Mouse (Mus musculus) hindbrain, postnatal 0 days (tissue): ENCODE data around the gene Zg16. TPM values are rescaled to one million over a fixed set of nuclear protein-coding genes. Genes with fewer than 3 reads are reported as not detected.
A peak's percentile ranks its signal among the peaks of the same experiment; 100 is the strongest.

Experiments
- ATAC-seq: fragments of 200-750 bp; cut with Nextera tagmentation; 2 replicates; pipeline ENCODE4 v1.8.0; 2017; ENCODE audit warnings: mild to moderate bottlenecking, moderate TSS enrichment, moderate library complexity
- DNase-seq: peaks from one replicate; pipeline ENCODE4 v3.0.0-alpha.2; 2015; ENCODE audit warnings: low spot score
- H3K27ac ChIP-seq: fragments of 300-500 bp; sonication (generic); 2 replicates; pipeline ENCODE4 v1.5.1; 2014; ENCODE audit warnings: mild to moderate bottlenecking
- H3K27me3 ChIP-seq: fragments of 300-500 bp; sonication (generic); 2 replicates; pipeline ENCODE4 v1.6.1; 2014; ENCODE audit warnings: low read length, mixed read lengths; ENCODE audit not compliant: insufficient read depth
- H3K36me3 ChIP-seq: fragments of 300-500 bp; sonication (generic); 2 replicates; pipeline ENCODE4 v1.6.1; 2014; ENCODE audit warnings: low read length, mixed read lengths; ENCODE audit not compliant: insufficient read depth
- H3K4me1 ChIP-seq: fragments of 300-500 bp; sonication (generic); 2 replicates; pipeline ENCODE4 v1.6.1; 2014; ENCODE audit warnings: antibody characterized with exemption, low read length, mixed read lengths; ENCODE audit not compliant: insufficient read depth
- H3K4me2 ChIP-seq: fragments of 300-500 bp; sonication (generic); 2 replicates; pipeline ENCODE4 v1.6.1; 2014; ENCODE audit warnings: low read depth, mild to moderate bottlenecking, low read length, moderate library complexity, mixed read lengths
- H3K4me3 ChIP-seq: fragments of 300-500 bp; sonication (generic); 2 replicates; pipeline ENCODE4 v1.5.1; 2014; ENCODE audit warnings: low read length
- H3K9ac ChIP-seq: fragments of 300-500 bp; sonication (generic); replicated peaks from 2 replicates; pipeline ENCODE4 v1.6.1; 2014; ENCODE audit warnings: mild to moderate bottlenecking, low read length, moderate library complexity, mixed read lengths
- H3K9me3 ChIP-seq: fragments of 300-500 bp; sonication (generic); 2 replicates; pipeline ENCODE4 v1.6.1; 2016; ENCODE audit warnings: low read length, mixed read lengths
- CTCF ChIP-seq: IDR thresholded peaks from 2 replicates; pipeline ENCODE4 v1.5.1; 2016; ENCODE audit warnings: antibody characterized with exemption, control low read depth, low read depth
- WGBS: fragments of 180-500 bp; shearing (Covaris S2); extraction: QIAGEN DNeasy Blood & Tissue Kit; methylation state at CpG from one replicate; pipeline ENCODE4 v1.1.7; 2014; 5-methylcytosine and 5-hydroxymethylcytosine counted together
- microRNA-seq, 2 experiments: library from miRNA; unstranded; fragments of <30 nt; microRNA quantifications; one replicate each; pipeline ENCODE4; 2016
- polyA plus RNA-seq: library from polyadenylated mRNA; unstranded; fragments of >200 nt; fragmentation: Nextera tagmentation; extraction: Ambion mirVana; gene quantifications from 2 replicates; pipeline ENCODE4 v1.2.1, GENCODE M21; 2015
- total RNA-seq: library from RNA; depleted of rRNA; stranded (reverse); fragments of >200 nt; gene quantifications from 2 replicates; pipeline ENCODE4 v1.2.3, GENCODE M21; 2014; rRNA removed

Gene Zg16
- total and polyA plus RNA-seq, 2 experiments from 2014 or later, result not detected

GRCm38 (mm10) chr7:127009307-127010085 is 77.6 kb downstream of the Zg16 start:
- Histone ChIP-seq H3K27me3 (no peaks in the 10 kb centered on the region), H3K4me1 (no peaks in the 10 kb centered on the region; the same call in 1 of the 2 replicates), H3K36me3 (peaks cover 9% of the 10 kb centered on the region), H3K27ac (peak overlapping the region; percentile 64; the same call in 1 of the 2 replicates), H3K4me3 (no peak overlapping the region), H3K9ac (no peak overlapping the region), H3K9me3 (no peaks in the 10 kb centered on the region), H3K4me2 (no peak overlapping the region)
- no peak for TF ChIP-seq CTCF
- no peak for ATAC-seq
- 72% methylated on average over 17 of the region's 17 CpGs for WGBS
- DNase-seq, result no peak

GRCm38 (mm10) chr7:127008239-127009019 is 78.7 kb downstream of the Zg16 start:
- H3K9me3 ChIP-seq, result no peaks in the 10 kb centered on the region
- peaks cover 7% of the 10 kb centered on the region; the same call in 1 of the 2 replicates for H3K36me3 ChIP-seq
- 44% methylated on average over 9 of the region's 9 CpGs for WGBS
- DNase-seq (peak; percentile 75), ATAC-seq (peak; percentile 81)
- 0 out of 2 replicates have a peak overlapping the region, but pooled peaks have one; percentile 15 for H3K9ac ChIP-seq
- H3K4me1 ChIP-seq, result no peaks in the 10 kb centered on the region
- no peak for TF ChIP-seq CTCF
- peak overlapping the region; percentile 64 for H3K27ac ChIP-seq
- no peaks in the 10 kb centered on the region for H3K27me3 ChIP-seq
- no peak overlapping the region for H3K4me3 ChIP-seq
- H3K4me2 ChIP-seq, result no peak overlapping the region

- no peak for DNase-seq
- WGBS, result 84% methylated on average over 6 of the region's 6 CpGs
Observed at GRCm38 (mm10) chr7:127007313-127008024, 79.7 kb downstream of the Zg16 start.

GRCm38 (mm10) chr7:127004122-127004875 is 82.8 kb downstream of the Zg16 start:
- 0 out of 2 replicates have a peak, but pooled peaks have one; percentile 14 for TF ChIP-seq CTCF
- DNase-seq (no peak), ATAC-seq (no peak)
- H3K9ac ChIP-seq, result no peak overlapping the region
- H3K27me3 ChIP-seq, result no peaks in the 10 kb centered on the region
- H3K36me3 ChIP-seq, result no peaks in the 10 kb centered on the region
- no peak overlapping the region for H3K4me2 ChIP-seq
- no peaks in the 10 kb centered on the region for H3K9me3 ChIP-seq
- WGBS, result 85% methylated on average over 4 of the region's 4 CpGs
- H3K4me3 ChIP-seq, result no peak overlapping the region
- H3K4me1 ChIP-seq, result no peaks in the 10 kb centered on the region
- H3K27ac ChIP-seq, result no peak overlapping the region

More at GRCm38 (mm10) chr7:127007313-127008024, 79.7 kb downstream of the Zg16 start:
- no peak overlapping the region for H3K9ac ChIP-seq
- H3K27me3 ChIP-seq, result no peaks in the 10 kb centered on the region
- no peaks in the 10 kb centered on the region for H3K36me3 ChIP-seq
- H3K4me1 ChIP-seq, result no peaks in the 10 kb centered on the region
- no peak overlapping the region for H3K27ac ChIP-seq
- no peak for TF ChIP-seq CTCF
- H3K9me3 ChIP-seq, result no peaks in the 10 kb centered on the region
- no peak overlapping the region for H3K4me2 ChIP-seq
- no peak for ATAC-seq
- no peak overlapping the region for H3K4me3 ChIP-seq

- H3K27me3 ChIP-seq, result no peaks in the 10 kb centered on the region
- H3K4me3 ChIP-seq, result no peak overlapping the region
- ATAC-seq, result no peak
Observed at GRCm38 (mm10) chr7:127003620-127004019, 83.5 kb downstream of the Zg16 start.

More at GRCm38 (mm10) chr7:127003620-127004019, 83.5 kb downstream of the Zg16 start:
- Histone ChIP-seq H3K4me2 (no peak overlapping the region), H3K36me3 (no peaks in the 10 kb centered on the region), H3K27ac (no peak overlapping the region), H3K9me3 (no peaks in the 10 kb centered on the region), H3K4me1 (no peaks in the 10 kb centered on the region), H3K9ac (no peak overlapping the region)
- WGBS, result 91% methylated on average over 5 of the region's 5 CpGs
- no peak for DNase-seq
- TF ChIP-seq CTCF, result no peak

Small RNA genes lying within 50 kb of the gene (microRNA-seq; reads per million reads assigned to microRNA genes)
- 0 reads per million in 2 experiments for gene Gm44343

Other genes starting within 250 kb of the Zg16 start
- gene Doc2a, start 239.9 kb downstream of the Zg16 start, total RNA-seq, result 40.5 and 57.3 TPM in 2 replicates
- gene Doc2a, start 239.9 kb downstream of the Zg16 start, polyA plus RNA-seq, result 31.3 and 37.6 TPM in 2 replicates
- 4.3 and 9.4 TPM in 2 replicates for gene Hirip3, start 225.4 kb downstream of the Zg16 start, total RNA-seq
- gene Hirip3, start 225.4 kb downstream of the Zg16 start, polyA plus RNA-seq, result 20.6 and 21.1 TPM in 2 replicates
- gene Ino80e, start 225.0 kb downstream of the Zg16 start, total RNA-seq, result 61.0 and 66.9 TPM in 2 replicates
- gene Ino80e, start 225.0 kb downstream of the Zg16 start, polyA plus RNA-seq, result 85.2 and 85.5 TPM in 2 replicates
- gene Taok2, start 202.6 kb downstream of the Zg16 start, total RNA-seq, result 140 and 143 TPM in 2 replicates
- 41.0 and 43.7 TPM in 2 replicates for gene Taok2, start 202.6 kb downstream of the Zg16 start, polyA plus RNA-seq
- gene Tmem219, start 164.4 kb downstream of the Zg16 start, total RNA-seq, result 45.9 and 47.0 TPM in 2 replicates
- 35.1 and 39.1 TPM in 2 replicates for gene Tmem219, start 164.4 kb downstream of the Zg16 start, polyA plus RNA-seq
- 113 and 128 TPM in 2 replicates for gene Kctd13, start 158.4 kb downstream of the Zg16 start, total RNA-seq
- 124 and 129 TPM in 2 replicates for gene Kctd13, start 158.4 kb downstream of the Zg16 start, polyA plus RNA-seq
- 35.7 and 58.1 TPM in 2 replicates for gene Asphd1, start 137.7 kb downstream of the Zg16 start, total RNA-seq
- 15.9 and 16.0 TPM in 2 replicates for gene Asphd1, start 137.7 kb downstream of the Zg16 start, polyA plus RNA-seq
- 253 and 282 TPM in 2 replicates for gene Sez6l2, start 136.8 kb downstream of the Zg16 start, total RNA-seq
- gene Sez6l2, start 136.8 kb downstream of the Zg16 start, polyA plus RNA-seq, result 58.8 and 66.5 TPM in 2 replicates
- gene Cdipt, start 111.4 kb downstream of the Zg16 start, total RNA-seq, result 203 and 240 TPM in 2 replicates
- gene Cdipt, start 111.4 kb downstream of the Zg16 start, polyA plus RNA-seq, result 146 and 150 TPM in 2 replicates
- 0.31 TPM in 1 of 2 replicates, not detected in the other for gene Cdiptos, start 111.2 kb downstream of the Zg16 start, total RNA-seq
- 0.95 and 1.4 TPM in 2 replicates for gene Cdiptos, start 111.2 kb downstream of the Zg16 start, polyA plus RNA-seq
- gene Mvp, start 72.7 kb downstream of the Zg16 start, total RNA-seq, result 6.5 and 6.9 TPM in 2 replicates
- 5.5 and 5.8 TPM in 2 replicates for gene Mvp, start 72.7 kb downstream of the Zg16 start, polyA plus RNA-seq
- gene Pagr1b, start 70.8 kb downstream of the Zg16 start, total RNA-seq, result 1.2 TPM in 1 of 2 replicates, not detected in the other
- 0.49 and 1.5 TPM in 2 replicates for gene Pagr1b, start 70.8 kb downstream of the Zg16 start, polyA plus RNA-seq
- gene Pagr1a, start 70.0 kb downstream of the Zg16 start, total RNA-seq, result 11.1 and 30.3 TPM in 2 replicates
- gene Pagr1a, start 70.0 kb downstream of the Zg16 start, polyA plus RNA-seq, result 31.2 and 48.6 TPM in 2 replicates
- gene Gm42742, start 66.2 kb downstream of the Zg16 start, total RNA-seq, result 7.1 and 40.2 TPM in 2 replicates
- gene Gm42742, start 66.2 kb downstream of the Zg16 start, polyA plus RNA-seq, result 47.7 and 60.2 TPM in 2 replicates
- 138 and 144 TPM in 2 replicates for gene Prrt2, start 66.1 kb downstream of the Zg16 start, total RNA-seq
- 79.0 and 99.9 TPM in 2 replicates for gene Prrt2, start 66.1 kb downstream of the Zg16 start, polyA plus RNA-seq
- gene Maz, start 60.3 kb downstream of the Zg16 start, total RNA-seq, result 222 and 237 TPM in 2 replicates
- gene Maz, start 60.3 kb downstream of the Zg16 start, polyA plus RNA-seq, result 69.3 and 70.5 TPM in 2 replicates
- 8.1 and 9.1 TPM in 2 replicates for gene Kif22, start 44.9 kb downstream of the Zg16 start, total RNA-seq
- 24.5 and 29.3 TPM in 2 replicates for gene Kif22, start 44.9 kb downstream of the Zg16 start, polyA plus RNA-seq
- gene AI467606, start 4.0 kb upstream of the Zg16 start, total RNA-seq, result 0.68 and 2.3 TPM in 2 replicates
- gene AI467606, start 4.0 kb upstream of the Zg16 start, polyA plus RNA-seq, result 1.0 and 1.1 TPM in 2 replicates
- 1.0 and 2.0 TPM in 2 replicates for gene Qprt, start 34.9 kb upstream of the Zg16 start, total RNA-seq
- gene Qprt, start 34.9 kb upstream of the Zg16 start, polyA plus RNA-seq, result 1.7 and 1.8 TPM in 2 replicates
- 0.11 and 0.21 TPM in 2 replicates for gene Spn, start 50.5 kb upstream of the Zg16 start, total RNA-seq
- gene Spn, start 50.5 kb upstream of the Zg16 start, polyA plus RNA-seq, result 0.05 and 0.09 TPM in 2 replicates
- 59.7 and 75.0 TPM in 2 replicates for gene Cd2bp2, start 108.7 kb upstream of the Zg16 start, total RNA-seq
- gene Cd2bp2, start 108.7 kb upstream of the Zg16 start, polyA plus RNA-seq, result 57.0 and 62.3 TPM in 2 replicates
- gene Tbc1d10b, start 121.1 kb upstream of the Zg16 start, total RNA-seq, result 68.6 and 69.4 TPM in 2 replicates
- gene Tbc1d10b, start 121.1 kb upstream of the Zg16 start, polyA plus RNA-seq, result 25.4 and 28.1 TPM in 2 replicates
- gene Mylpf, start 121.6 kb upstream of the Zg16 start, total RNA-seq, result 15.5 TPM in 1 of 2 replicates, not detected in the other
- 3.0 and 3.1 TPM in 2 replicates for gene Mylpf, start 121.6 kb upstream of the Zg16 start, polyA plus RNA-seq
- gene Zfp553, start 145.7 kb upstream of the Zg16 start, total RNA-seq, result 41.0 and 43.3 TPM in 2 replicates
- gene Zfp553, start 145.7 kb upstream of the Zg16 start, polyA plus RNA-seq, result 31.7 and 33.9 TPM in 2 replicates
- 4.6 and 5.0 TPM in 2 replicates for gene Sept1, start 145.8 kb upstream of the Zg16 start, total RNA-seq
- 3.8 and 5.2 TPM in 2 replicates for gene Sept1, start 145.8 kb upstream of the Zg16 start, polyA plus RNA-seq
- gene Zfp771, start 156.9 kb upstream of the Zg16 start, total RNA-seq, result 101 and 108 TPM in 2 replicates
- gene Zfp771, start 156.9 kb upstream of the Zg16 start, polyA plus RNA-seq, result 89.0 and 89.2 TPM in 2 replicates
- 94.1 and 102 TPM in 2 replicates for gene Dctpp1, start 173.4 kb upstream of the Zg16 start, total RNA-seq
- 112 and 119 TPM in 2 replicates for gene Dctpp1, start 173.4 kb upstream of the Zg16 start, polyA plus RNA-seq
- 80.3 and 83.2 TPM in 2 replicates for gene Sephs2, start 186.7 kb upstream of the Zg16 start, total RNA-seq
- 79.9 and 83.9 TPM in 2 replicates for gene Sephs2, start 186.7 kb upstream of the Zg16 start, polyA plus RNA-seq
- 0.11 TPM in 1 of 2 replicates, not detected in the other for gene Itgal, start 208.9 kb upstream of the Zg16 start, total RNA-seq
- gene Itgal, start 208.9 kb upstream of the Zg16 start, polyA plus RNA-seq, result 0.10 and 0.26 TPM in 2 replicates